Mouse (Mus musculus): Measurements from ENCODE around the gene D630045J12Rik. TPM values are rescaled to one million over a fixed set of nuclear protein-coding genes. Genes with fewer than 3 reads are reported as not detected.

Gene D630045J12Rik
- polyA plus RNA-seq (2012; ENCODE audit: low replicate concordance) = 0.18 and 0.19 TPM in 2 replicates

GRCm38 (mm10) chr6:38253736-38254641, at the start of gene D630045J12Rik:
D630045J12Rik (minus strand) TSS chr6:38254009.

GRCm38 (mm10) chr6:38298761-38299401, 45.1 kb upstream of the D630045J12Rik start, which contains the start of gene Zc3hav1l:
Zc3hav1l (minus strand) TSS chr6:38299259.

GRCm38 (mm10) chr6:38124207-38124835, 129.5 kb downstream of the D630045J12Rik start, which contains the start of gene Atp6v0a4:
Atp6v0a4 (minus strand) TSS chr6:38124586.

GRCm38 (mm10) chr6:38109160-38109795, 144.5 kb downstream of the D630045J12Rik start, which contains the start of gene Tmem213:
Tmem213 (plus strand) TSS chr6:38109255.

Other genes starting within 250 kb of the D630045J12Rik start
- gene Svopl, start 207.0 kb downstream of the D630045J12Rik start, polyA plus RNA-seq (2012; ENCODE audit: low replicate concordance) = not detected in 2 replicates
- gene Tmem213, start 144.8 kb downstream of the D630045J12Rik start, polyA plus RNA-seq (2012; ENCODE audit: low replicate concordance) = not detected in 2 replicates
- 0.07 TPM in 1 of 2 replicates, not detected in the other for gene Atp6v0a4, start 129.4 kb downstream of the D630045J12Rik start, polyA plus RNA-seq (2012; ENCODE audit: low replicate concordance)
- 0.92 and 1.5 TPM in 2 replicates for gene Zc3hav1l, start 45.2 kb upstream of the D630045J12Rik start, polyA plus RNA-seq (2012; ENCODE audit: low replicate concordance)
- gene Zc3hav1, start 100.6 kb upstream of the D630045J12Rik start, polyA plus RNA-seq (2012; ENCODE audit: low replicate concordance) = 16.8 and 35.5 TPM in 2 replicates
- gene Ttc26, start 127.5 kb upstream of the D630045J12Rik start, polyA plus RNA-seq (2012; ENCODE audit: low replicate concordance) = 0.03 TPM in 1 of 2 replicates, not detected in the other
- gene Ubn2, start 179.9 kb upstream of the D630045J12Rik start, polyA plus RNA-seq (2012; ENCODE audit: low replicate concordance) = 4.8 and 9.4 TPM in 2 replicates